Mouse (Mus musculus) right cerebral cortex, postnatal 36 days (tissue): ENCODE measurements around the gene 1190005I06Rik.

ENCODE experiments used
- DNase-seq, 2 experiments: peaks; one replicate each; pipeline ENCODE4 v3.0.0; 2022; ENCODE audit warnings: low spot score in 2 of 2, mixed read lengths in 1 of 2

The 1190005I06Rik gene

DNA sequence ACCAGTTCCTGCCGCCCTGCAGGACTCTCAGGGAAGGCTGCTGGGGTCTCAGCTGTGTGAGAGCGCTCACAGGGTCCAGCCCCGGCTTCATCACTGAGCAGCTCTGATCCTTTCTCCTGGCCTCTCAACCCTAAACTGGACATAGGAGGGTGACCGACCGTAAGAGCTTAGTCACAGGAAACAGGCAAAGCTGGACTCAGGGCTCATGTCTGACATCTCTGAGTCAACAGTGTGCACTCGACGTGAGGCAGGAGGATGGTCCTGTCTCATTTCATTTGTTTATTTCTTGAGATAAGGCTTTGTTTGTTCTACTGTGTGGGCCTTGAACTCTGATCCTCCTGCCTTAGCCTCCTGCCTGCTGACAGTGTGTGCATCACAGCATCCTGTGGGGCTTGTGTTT, 27.0 kb downstream of the 1190005I06Rik start:
- no peak for DNase-seq

DNA sequence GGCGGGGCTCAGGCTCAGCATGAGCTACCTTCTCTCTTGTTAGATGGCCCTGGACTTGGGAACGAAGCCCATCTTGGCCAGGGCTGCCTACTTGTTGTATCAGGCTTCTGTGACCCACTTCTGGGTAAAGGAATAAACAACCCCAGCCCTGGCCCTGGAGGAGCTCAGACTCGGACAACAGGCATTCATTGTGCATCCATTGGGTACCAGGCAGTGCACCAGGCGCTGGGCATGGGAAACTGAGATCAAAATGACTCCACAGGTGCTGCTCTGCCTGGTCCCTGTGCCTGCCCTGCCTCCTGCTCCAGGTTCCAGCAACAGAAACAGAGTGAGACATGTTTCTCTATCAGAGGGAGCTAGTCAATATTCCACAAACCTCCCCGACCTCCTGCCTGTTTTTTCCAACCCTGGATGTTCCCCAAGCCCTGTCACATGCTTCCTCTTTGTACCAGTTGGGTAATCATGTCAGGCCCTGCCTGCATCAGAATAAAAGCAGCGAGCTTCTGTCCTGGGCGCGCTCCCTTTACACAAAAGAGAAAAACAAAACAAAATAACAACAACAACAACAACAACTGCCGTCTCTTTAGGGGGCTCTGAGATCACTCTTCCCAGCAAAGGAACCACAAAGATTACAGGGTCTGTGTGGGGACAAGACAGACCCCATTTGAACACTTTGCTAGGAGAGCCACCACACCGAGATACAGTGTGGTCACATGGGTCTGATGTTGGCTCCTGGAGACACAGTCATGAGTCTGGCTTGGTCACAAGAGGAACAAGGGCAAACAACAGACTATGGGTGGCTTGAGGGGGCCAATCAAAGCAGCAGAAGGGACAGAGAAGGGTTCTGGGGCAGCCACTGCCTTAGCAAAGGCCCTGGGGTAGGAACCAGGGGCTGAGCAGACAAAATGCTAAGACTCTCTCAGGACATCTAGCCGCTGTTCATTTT, 27.9 kb downstream of the 1190005I06Rik start:
- DNase-seq = peak; percentile 28 to 45

DNA sequence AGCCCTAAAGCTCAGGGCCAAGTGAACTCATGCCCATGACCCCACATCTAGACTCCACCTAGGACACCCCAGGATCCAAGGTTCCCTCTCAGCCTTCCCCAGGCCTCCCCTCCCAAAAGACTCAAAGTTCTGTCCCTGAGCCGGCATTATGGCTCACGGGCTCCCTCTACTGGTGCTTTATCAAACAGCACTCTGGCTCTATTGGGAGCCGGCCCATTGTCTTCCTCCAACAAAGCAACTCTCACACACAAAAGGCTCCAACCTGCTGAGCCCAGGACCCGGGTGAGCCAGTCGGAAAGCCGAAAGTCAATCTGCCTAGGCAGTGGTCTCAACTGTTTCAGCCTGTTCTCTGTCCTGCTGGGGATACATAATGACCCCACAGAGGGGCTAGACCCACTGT, 29.3 kb downstream of the 1190005I06Rik start:
- peak in 1 of 2 experiments; percentile 49 for DNase-seq

DNA sequence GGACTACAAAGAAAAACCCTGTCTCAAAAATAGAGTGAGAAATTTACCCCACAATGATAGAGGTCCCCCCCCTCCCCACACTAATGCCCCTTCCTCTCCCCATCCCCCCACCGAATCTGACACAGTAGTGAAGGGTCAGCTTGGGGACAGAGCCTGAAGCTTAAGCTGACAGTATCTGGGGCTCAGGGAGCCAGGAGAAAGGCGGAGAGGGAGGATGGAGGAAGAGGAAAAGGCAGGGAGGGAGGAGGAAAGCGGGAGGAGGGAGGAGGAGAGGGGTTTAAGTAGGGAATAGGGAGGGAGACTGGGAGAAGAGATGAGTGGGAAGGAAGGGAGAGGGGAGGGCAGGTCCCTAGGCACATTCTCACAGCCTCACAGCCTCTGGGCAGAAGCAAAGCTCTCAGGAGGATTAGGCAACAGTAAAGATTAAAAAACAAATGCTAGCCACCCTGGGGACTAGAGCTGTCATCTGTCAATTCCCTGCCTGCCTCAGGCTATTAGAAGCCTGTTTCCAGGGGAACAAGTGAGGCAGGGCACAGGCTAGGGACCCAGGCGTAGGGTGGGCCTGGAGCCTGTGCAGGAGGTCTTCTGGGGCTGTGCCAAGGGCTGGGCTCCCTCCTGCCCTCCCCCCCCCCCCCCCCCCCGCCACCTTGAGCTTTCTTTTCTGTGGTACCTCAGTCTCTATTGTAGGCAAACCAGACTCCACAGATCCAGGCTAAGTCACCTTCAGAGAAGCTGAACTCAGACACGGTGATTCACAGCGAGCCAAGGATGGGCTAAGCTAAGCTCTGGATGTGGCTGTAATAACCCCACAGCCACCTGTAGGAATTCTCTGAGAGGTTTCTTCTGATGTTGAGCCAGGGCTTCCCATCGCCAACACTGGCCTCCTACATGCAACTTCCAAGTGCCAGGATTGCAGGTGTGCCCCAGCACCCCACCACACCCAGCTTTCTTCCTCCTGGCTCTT, 30.5 kb downstream of the 1190005I06Rik start:
- DNase-seq = no peak

DNA sequence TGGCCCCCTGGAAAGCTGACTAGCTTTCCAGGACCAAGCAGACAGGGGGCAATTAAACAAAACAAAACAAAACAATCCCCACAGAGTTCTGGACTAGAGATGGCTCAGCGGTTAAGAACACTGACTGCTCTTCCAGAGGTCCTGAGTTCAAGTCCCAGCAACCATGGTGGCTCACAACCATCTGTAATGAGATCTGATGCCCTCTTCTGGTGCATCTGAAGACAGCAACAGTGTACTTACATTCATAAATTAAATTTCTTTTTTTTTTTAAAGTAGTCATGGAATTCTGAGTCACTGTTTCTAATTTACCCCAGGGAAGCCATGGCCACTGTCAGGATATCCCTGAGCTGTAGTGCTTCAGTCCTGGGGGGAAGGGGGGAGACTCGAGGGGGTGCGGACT, 32.9 kb downstream of the 1190005I06Rik start:
- no peak for DNase-seq

DNA sequence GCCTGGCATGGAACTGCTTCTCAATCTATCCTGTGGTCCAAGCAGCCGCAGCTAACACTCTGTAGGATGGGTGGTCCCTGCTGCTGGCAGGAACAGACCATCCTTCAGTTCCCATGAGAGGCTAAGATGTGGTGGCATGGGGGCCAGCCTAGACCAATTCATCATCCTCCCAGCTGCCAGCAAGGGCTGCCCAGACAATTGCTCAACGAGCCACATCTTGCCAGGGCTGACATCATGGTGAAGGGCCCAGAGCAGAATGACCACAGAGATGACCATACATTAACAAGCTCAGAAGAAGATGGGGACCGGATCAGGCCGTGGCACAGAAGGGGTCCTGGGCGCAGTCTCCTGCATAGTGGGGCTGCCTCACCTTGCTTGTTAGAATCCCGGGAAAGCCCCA, 36.6 kb downstream of the 1190005I06Rik start:
- DNase-seq = no peak

DNA sequence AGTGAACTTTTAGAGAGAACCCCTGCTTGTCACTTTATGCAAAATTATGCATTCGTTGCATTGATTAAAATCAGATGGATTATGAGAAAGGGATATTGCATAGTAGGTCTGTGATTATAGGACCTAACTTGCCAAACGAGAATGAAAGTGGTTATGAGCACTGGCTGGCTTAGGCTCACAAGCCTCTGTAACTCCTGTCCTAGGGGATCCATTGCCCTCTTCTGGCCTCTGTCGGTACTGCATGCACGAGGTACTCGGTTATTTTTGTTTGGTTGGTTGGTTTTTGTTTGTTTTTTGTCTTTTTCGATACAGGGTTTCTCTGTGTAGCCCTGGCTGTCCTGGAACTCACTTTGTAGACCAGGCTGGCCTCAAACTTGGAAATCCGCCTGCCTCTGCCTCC, 39.5 kb downstream of the 1190005I06Rik start:
- peak; percentile 40 to 62 for DNase-seq

DNA sequence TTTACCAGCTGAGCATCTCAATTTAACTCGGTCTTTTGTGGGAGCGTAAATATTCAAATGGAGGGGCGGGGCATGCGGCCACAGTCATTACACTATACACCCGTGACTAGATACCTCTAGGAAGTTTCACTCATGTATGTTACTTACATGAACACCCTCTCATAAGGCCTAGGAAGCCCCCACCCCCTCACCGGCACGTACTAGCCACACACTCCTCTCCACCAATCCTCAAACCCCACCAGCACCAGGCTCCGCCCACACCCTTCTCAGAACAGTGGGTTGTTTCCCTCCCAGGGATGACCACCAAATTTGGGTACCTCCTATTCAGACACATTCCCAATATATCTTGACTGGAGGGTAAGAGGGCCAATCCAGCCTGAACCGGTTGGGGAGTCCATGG, 40.0 kb downstream of the 1190005I06Rik start:
- DNase-seq = no peak

DNA sequence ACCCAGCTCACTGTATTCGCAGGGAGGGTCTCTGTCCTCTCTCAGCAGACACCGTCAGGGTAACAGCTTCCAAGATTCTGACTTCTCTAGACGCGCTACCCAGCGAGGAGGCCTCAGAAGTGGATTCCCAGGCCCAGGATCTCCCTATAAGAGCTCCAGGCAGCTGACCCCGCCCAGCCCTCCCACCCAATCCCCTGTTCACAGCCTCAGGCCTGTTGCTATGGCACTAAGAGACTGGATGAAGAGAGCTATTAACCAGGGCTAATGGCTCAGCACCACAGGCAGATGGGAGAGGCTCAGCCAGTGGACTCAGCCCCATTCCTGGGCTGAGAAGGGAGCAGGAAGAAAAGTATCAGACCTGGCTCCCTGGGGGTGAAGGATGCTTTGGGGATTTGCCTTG, 44.8 kb downstream of the 1190005I06Rik start:
- no peak for DNase-seq

DNA sequence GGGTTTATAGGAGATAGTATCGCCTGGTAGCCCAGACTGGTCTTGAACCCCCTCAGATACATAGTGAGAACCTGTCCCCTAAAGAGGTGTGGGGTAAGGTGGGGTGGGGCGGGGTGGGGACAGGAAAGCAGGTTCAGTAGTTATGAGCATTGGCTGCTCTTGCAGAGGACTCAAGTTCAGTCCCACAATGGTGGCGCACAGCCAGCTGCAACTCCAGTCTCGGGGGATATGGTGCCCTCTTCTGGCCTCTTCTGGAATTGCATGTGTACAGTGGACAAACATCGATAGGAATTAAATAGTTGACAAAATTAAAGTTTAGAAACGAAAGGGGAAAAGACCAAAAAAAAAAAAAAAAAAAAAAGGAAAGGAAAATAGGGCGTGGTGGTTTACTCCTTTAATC, 47.9 kb downstream of the 1190005I06Rik start:
- peak in 1 of 2 experiments; percentile 54 for DNase-seq

DNA sequence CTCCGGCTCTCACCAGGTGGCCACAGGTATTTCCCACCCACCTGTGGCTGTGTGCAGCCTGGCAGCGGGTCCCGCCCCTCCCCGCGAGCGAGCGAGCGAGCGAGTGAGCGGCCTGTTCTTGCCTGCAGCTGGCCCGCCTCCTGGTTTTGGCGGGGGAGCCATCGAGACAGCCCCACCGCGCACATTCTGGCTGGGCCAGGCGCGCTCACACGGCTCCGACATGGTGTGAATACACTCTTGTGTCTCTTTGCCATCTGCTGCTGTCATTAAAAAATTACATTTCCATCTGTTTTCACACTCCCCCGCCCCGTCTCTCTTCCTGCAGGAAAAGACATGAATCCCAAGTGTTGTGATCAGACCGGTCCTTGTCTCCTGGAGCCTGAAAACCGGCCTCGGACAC, 48.9 kb downstream of the 1190005I06Rik start:
- peak; percentile 85 to 90 for DNase-seq

DNA sequence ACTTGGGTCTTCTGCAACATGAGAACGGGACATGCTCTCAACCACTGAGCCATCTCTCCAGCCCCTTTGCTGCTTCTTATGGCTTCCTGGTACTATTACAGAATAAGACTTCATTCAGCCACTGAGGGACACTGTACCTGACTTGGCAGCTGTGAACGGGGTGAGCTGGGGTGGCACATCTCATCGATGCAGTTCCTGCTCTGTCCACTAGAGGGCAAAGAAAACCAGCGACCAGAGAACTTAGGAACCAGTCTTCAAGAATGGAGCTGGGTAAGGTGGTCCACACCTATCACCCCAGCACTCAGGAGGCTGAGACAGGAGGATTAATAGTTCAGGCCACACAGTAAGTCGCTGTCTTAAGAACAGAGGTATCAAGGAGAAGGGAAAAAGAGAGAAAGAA, 51.5 kb downstream of the 1190005I06Rik start:
- no peak for DNase-seq

DNA sequence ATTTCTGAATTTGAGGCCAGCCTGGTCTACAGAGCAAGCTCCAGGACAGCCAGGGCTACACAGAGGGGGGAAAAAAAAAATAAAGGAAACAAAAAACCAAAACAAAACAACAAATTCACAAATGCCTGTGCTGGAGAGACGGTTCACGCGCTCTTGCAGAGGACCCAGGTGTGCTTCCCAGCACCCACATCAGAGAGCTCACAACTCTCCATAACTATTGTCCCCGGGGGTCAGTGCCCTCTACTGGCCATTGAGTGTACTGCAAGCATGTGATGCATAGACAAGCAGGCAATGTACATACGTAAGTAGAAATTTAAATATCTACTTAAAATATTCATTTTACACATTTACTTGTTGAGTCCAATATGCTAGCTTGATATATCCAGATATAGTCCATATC, 52.9 kb downstream of the 1190005I06Rik start:
- no peak for DNase-seq

DNA sequence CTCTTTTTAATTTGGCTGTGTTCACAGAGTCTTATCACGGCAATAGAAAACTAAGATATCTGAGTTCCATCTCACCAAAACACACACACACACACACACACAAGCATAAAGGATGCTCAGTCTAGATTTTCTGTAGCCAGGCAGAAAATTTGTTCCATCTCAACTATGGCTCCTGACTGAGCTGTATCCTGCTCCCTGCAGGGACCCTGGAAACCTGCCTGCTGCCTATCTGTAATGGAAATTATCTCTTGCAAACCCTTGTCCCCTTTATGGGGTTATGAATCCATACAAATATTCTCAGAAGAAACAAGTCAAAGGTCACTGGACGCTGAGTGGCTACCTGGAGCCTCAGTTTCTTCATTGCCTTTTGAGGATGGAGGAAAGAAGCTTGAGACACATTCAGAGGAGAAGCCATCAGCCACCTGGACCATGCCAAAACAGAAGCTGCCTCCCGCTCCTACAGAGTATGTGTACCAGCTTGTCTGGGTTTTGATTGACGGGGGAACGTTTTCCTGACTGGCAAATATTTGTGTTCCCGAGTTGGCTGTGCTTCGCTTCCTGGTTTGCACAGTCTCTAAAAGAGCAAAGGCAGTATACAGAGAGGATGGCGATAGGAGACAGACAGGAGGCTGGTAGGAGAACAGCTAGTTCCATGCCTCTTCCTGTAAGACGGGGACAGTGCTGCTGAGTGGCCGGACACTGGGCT, 55.7 kb downstream of the 1190005I06Rik start:
- DNase-seq = no peak

DNA sequence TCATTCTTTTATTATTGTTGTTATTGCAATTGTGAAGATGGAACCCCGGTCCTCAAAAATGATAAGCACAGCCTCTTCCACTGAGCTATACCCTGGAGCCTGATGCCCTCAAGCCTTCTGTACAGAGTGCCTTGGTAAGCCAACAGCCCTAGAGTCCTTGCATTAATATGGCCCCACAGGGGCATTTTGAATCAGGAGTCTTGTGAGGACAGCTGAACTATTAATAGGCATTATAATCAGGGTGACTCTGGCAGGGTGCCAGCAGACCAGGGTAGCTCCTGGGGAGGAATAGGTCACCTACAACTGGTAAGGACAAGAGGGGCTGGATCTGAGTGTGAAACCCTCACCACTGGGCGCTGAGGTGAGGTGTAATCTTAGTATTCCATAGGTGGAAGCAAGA, 57.5 kb downstream of the 1190005I06Rik start:
- DNase-seq = no peak

DNA sequence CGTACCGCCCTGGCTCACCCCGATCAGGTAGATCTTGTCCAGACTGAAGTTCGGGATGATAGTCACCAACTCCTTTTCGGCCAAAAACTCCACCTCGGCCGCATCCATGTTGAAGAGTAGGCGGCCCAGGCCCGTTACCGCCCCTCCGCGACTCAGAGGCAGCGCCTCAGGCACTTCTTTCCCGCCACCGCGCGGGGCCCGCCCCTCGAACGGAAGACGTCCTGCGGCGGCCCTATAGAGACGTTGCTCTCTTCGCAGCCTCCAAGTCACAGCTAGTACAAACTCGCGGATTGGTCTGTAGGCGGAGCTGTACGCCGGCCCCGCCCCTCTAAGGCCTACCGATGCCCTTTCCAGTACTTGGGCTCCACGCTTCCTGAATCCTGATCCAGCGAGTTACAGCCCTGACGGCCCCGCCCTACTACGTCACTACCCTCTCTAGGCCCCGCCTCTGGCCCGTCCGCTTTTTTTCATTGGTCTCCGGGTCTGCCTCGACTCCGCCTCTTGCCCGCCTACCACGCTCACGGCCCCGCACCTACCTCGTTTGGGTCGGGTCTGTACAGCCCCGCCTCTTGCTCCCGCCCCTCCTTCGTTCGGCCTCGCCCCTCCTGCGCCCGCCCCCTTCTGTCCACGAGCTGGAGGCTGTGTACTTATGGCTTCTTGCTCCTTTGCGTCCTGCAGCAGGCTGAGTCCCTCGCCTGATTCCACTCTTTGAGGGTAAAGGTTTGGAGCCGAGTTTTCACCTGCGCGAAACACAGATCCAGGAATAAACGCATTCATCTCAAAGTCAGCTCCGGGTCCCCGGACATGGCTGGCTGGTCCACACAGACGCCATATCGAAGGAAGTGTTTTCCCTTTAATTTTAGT, 58.3 kb downstream of the 1190005I06Rik start, which contains the start of gene Gins2:
TSS of gene Gins2 (minus strand) at position 397 of the 864 bp plus-strand sequence.
- DNase-seq = peak; percentile 99

DNA sequence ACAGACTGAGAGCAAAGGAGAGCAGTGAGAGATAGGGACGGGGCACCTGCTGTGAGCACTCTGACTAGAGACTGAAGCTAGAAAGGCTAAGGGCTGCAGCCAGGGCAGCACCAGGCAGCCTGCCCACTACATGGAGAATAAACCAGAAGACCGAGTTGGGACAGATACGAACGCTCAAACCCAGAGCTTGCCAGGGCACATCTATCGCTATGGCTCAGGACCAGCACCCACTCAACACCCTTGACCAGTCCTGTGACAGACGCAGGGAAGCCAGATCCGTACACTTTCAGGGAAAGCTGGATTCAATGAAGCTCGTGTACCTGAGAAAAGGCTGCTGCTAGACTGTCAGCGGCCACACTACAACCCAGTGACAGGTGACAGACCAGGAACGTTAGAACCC, 61.9 kb downstream of the 1190005I06Rik start:
- DNase-seq = no peak

DNA sequence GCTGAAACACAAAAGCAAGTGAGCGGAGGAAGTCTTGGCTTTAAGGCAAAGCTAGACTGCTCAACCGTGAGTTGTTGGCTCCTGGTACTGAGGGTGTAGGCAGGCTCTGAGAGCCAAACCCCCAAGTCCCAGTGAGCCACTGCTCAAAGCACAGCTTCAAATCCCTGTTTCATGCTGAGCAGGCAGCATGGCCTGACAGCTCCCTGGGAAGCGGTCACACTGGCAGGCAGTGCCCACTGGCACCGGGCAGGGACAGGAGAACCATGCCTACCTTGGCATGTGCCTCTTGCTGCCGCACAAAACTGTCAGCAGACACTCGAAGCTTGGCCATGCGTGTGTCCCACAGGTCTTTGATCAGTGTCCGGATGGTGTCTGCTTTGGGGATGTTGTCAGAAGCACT, 65.6 kb downstream of the 1190005I06Rik start:
- DNase-seq = no peak

DNA sequence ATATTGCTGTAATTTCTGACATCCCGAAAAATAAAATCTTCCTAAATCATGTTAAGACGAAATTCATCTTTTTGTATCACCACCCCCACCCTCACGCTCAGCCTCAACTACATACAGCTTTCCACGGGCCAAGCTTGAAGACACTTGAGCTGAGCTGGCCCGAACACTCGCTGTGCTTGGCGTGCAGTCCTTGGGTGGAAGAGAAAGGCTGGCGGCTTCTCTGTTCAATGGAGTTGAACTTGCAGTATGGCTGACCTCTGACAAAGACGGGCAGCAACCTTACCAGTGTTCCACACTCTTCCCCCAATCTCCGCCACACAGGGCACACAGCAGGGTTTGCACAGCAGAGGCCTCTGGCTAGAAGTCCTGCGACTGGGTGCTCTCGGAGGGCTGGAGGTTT, 66.1 kb downstream of the 1190005I06Rik start:
- DNase-seq = no peak

DNA sequence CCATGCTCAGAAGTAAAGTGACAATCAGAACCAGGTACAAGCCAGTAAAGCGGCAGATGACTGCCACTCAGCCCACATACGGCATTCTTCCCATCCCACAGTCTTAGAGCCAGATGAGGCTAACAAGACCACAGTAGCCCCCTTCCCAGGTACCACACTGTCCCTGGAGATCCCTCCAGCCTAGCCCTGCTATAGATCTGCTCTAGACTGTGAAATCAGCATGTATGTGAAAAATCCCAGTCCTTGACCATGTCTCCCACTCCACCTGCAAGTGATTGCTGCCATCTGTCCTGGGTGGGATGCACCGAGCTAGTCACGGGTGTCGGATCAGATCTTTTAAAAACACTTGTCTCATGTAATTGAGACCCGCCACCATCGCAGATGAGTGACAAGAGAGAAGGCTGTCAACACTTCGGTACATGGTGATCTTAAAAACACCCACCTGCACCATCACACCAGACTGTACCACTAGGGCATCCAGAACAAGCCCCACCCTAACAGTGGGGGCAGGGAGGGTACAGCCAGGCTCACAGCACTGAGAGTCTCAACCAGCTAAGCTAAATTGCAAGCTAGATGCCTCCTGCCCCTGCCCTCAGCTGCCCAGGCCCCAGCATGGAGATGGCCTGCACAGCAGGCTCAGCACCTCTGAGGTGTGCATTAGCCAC, 67.0 kb downstream of the 1190005I06Rik start:
- DNase-seq = no peak
